Mouse (Mus musculus): Measurements from ENCODE around the gene Ms4a8a.

The Ms4a8a gene

GRCm38 (mm10) chr19:11017891-11018290, 63.0 kb downstream of the Ms4a8a start, which contains the start of gene Ms4a18:
Ms4a18 (minus strand) TSS chr19:11018031.
- no peak for DNase-seq (ENCODE audit: low spot score in 2 of 2)

Data from frontal cortex, postnatal 10 days (tissue).